Mouse (Mus musculus): ENCODE data around the gene Gm49361.

Gene Gm49361

GRCm38 (mm10) chr14:57616339-57616965 is 129.5 kb downstream of the Gm49361 start:
- no peak for DNase-seq

- no peak for DNase-seq
These were observed 130.1 kb downstream of the Gm49361 start for GRCm38 (mm10) chr14:57615828-57616227.

- no peak for DNase-seq
These were observed 134.9 kb downstream of the Gm49361 start for GRCm38 (mm10) chr14:57611034-57611433.

- no peak for DNase-seq
These were observed 136.0 kb downstream of the Gm49361 start for GRCm38 (mm10) chr14:57609816-57610329.

- peak; percentile 97 for DNase-seq
These were observed 138.4 kb downstream of the Gm49361 start for GRCm38 (mm10) chr14:57607500-57607899.

- DNase-seq: no peak
These were observed 139.1 kb downstream of the Gm49361 start for GRCm38 (mm10) chr14:57606663-57607365.

GRCm38 (mm10) chr14:57593279-57593678 is 152.6 kb downstream of the Gm49361 start:
- DNase-seq: no peak
